In the genomic region with DNA sequence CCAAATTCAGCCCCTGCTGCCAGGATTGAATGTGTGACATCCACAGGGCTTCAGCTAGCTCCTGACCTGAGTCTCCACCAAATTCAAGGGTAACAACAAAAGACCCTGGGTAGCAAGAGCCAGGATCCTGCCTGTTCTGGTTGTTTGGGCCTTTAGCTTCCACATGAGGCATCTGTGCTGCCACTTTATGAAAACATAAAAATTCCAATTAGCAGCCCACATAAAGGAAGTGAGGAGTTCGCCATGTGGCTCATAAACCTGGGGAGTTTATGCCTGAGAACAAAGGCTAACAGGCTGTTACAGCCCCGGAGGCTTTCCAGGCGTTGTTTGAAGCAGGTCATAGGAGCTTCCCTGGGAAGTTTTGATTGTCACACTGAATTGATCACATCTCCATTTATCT, we compare ENCODE assay signal across 23 mouse cellular contexts. TPM values are rescaled to one million over a fixed set of nuclear protein-coding genes. Genes with fewer than 3 reads are reported as not detected.
A peak's percentile ranks its signal among the peaks of the same experiment; 100 is the strongest.
DNase-seq lines count a peak whose midpoint lies in the region; ATAC-seq lines count a peak whose summit lies in the region.
"Had no signal": no experiment of that assay in that cellular context is flagged by ENCODE, and none has a peak within 500 bp of the region (broad histone marks: within the 10 kb centered on the region; RNA-seq: fewer than 3 reads in every experiment).

No protein-coding gene starts in this region.

- H3K27ac ChIP-seq in forebrain, embryonic 15.5 days (replicated peaks), result peak overlapping the region; percentile 3; the same call in 1 of the 2 replicates
- H3K27ac ChIP-seq in forebrain, embryonic 11.5 days (ENCODE audit: low read depth, low read length), result no peak overlapping the region
- H3K27ac ChIP-seq in forebrain, embryonic 16.5 days (ENCODE audit: low read length), result no peak overlapping the region
- H3K27ac ChIP-seq in limb, embryonic 12.5 days, result peak overlapping the region; percentile 73
- H3K27ac ChIP-seq: heart, adult 2 months; heart, embryonic 13.5 days; hindbrain, postnatal 0 days; liver, embryonic 14.5 days; midbrain, embryonic 13.5 days; stomach, postnatal 0 days had no signal

- no peak for DNase-seq in forebrain, embryonic 11.5 days (ENCODE audit: low spot score)
- DNase-seq in retina, postnatal 1 day, result peak; percentile 55
- DNase-seq in T-cell, adult 2 months (ENCODE audit: low spot score), result no peak
- DNase-seq in frontal cortex, postnatal 36 days (ENCODE audit: low spot score in 2 of 2), result no peak
- DNase-seq: cerebellum, adult 11-12 months; cerebellum, postnatal 10 days; gastrocnemius, postnatal 14 days; heart, adult 2 months; heart, postnatal 14 days; kidney, adult 11 months; left cerebral cortex, postnatal 4 days; lung, embryonic 14.5 days; lung, postnatal 36 days had no signal

- no peak overlapping the region for H3K4me2 ChIP-seq in forebrain, embryonic 15.5 days (replicated peaks)
- no peak overlapping the region for H3K4me2 ChIP-seq in forebrain, embryonic 11.5 days (ENCODE audit: low read depth, low read length, severe bottlenecking)
- H3K4me2 ChIP-seq in forebrain, embryonic 16.5 days (ENCODE audit: low read length), result no peak overlapping the region
- H3K4me2 ChIP-seq in limb, embryonic 12.5 days, result no peak overlapping the region
- H3K4me2 ChIP-seq: heart, embryonic 13.5 days; lung, embryonic 14.5 days; midbrain, embryonic 13.5 days had no signal

- peaks cover 6% of the 10 kb centered on the region; the same call in 1 of the 2 replicates for H3K4me1 ChIP-seq in forebrain, embryonic 15.5 days
- no peaks in the 10 kb centered on the region for H3K4me1 ChIP-seq in forebrain, embryonic 11.5 days (replicated peaks; ENCODE audit: control insufficient read depth, insufficient read depth, low read length)
- peaks cover 7% of the 10 kb centered on the region; the same call in 1 of the 2 replicates for H3K4me1 ChIP-seq in forebrain, embryonic 16.5 days (replicated peaks; ENCODE audit: control insufficient read depth, insufficient read depth, low read length)
- H3K4me1 ChIP-seq in limb, embryonic 12.5 days (replicated peaks), result peaks cover 15% of the 10 kb centered on the region
- H3K4me1 ChIP-seq: heart, embryonic 13.5 days; megakaryocyte, embryonic 14.5 days; midbrain, embryonic 13.5 days had no signal

- H3K27me3 ChIP-seq in forebrain, embryonic 15.5 days, result no peaks in the 10 kb centered on the region
- H3K27me3 ChIP-seq in forebrain, embryonic 11.5 days (ENCODE audit: control insufficient read depth, insufficient read depth, low read length), result no peaks in the 10 kb centered on the region
- H3K27me3 ChIP-seq in forebrain, embryonic 16.5 days (replicated peaks; ENCODE audit: control insufficient read depth, insufficient read depth, low read length), result no peaks in the 10 kb centered on the region
- 0 out of 2 replicates have a peak, but pooled peaks cover 3% of the 10 kb centered on the region for H3K27me3 ChIP-seq in limb, embryonic 12.5 days
- H3K27me3 ChIP-seq: heart, embryonic 13.5 days; midbrain, embryonic 13.5 days had no signal

- H3K36me3 ChIP-seq in forebrain, embryonic 15.5 days, result no peaks in the 10 kb centered on the region
- H3K36me3 ChIP-seq in forebrain, embryonic 11.5 days (ENCODE audit: control insufficient read depth, insufficient read depth, low read length), result no peaks in the 10 kb centered on the region
- no peaks in the 10 kb centered on the region for H3K36me3 ChIP-seq in forebrain, embryonic 16.5 days (ENCODE audit: control insufficient read depth, insufficient read depth)
- no peaks in the 10 kb centered on the region for H3K36me3 ChIP-seq in limb, embryonic 12.5 days
- H3K36me3 ChIP-seq: heart, embryonic 13.5 days; midbrain, embryonic 13.5 days had no signal

- H3K9ac ChIP-seq in forebrain, embryonic 15.5 days (replicated peaks), result no peak overlapping the region
- H3K9ac ChIP-seq in forebrain, embryonic 11.5 days (ENCODE audit: low read length), result no peak overlapping the region
- H3K9ac ChIP-seq in forebrain, embryonic 16.5 days (replicated peaks; ENCODE audit: low read depth, low read length), result no peak overlapping the region
- no peak overlapping the region for H3K9ac ChIP-seq in limb, embryonic 12.5 days (replicated peaks)
- H3K9ac ChIP-seq: heart, embryonic 13.5 days; liver, embryonic 14.5 days; lung, embryonic 14.5 days; midbrain, embryonic 13.5 days had no signal

- 42% methylated on average over 3 of the region's 3 CpGs for WGBS in forebrain, embryonic 15.5 days
- 58% methylated on average over 3 of the region's 3 CpGs for WGBS in forebrain, embryonic 11.5 days
- WGBS in forebrain, embryonic 16.5 days, result 35% methylated on average over 3 of the region's 3 CpGs
- 18% methylated on average over 3 of the region's 3 CpGs for WGBS in limb, embryonic 12.5 days

- no peak overlapping the region for H3K4me3 ChIP-seq in forebrain, embryonic 15.5 days
- H3K4me3 ChIP-seq in forebrain, embryonic 11.5 days (ENCODE audit: low read depth, low read length), result no peak overlapping the region
- H3K4me3 ChIP-seq in forebrain, embryonic 16.5 days (replicated peaks; ENCODE audit: low read length), result no peak overlapping the region
- H3K4me3 ChIP-seq in limb, embryonic 12.5 days (replicated peaks), result no peak overlapping the region
- H3K4me3 ChIP-seq: heart, adult 2 months; heart, embryonic 13.5 days; megakaryocyte, embryonic 14.5 days; midbrain, embryonic 13.5 days had no signal

- ATAC-seq in forebrain, embryonic 15.5 days (replicated peaks), result peak; percentile 68; the same call in 1 of the 2 replicates
- ATAC-seq in forebrain, embryonic 11.5 days (replicated peaks; ENCODE audit: low FRiP score), result no peak
- peak; percentile 73 for ATAC-seq in forebrain, embryonic 16.5 days
- ATAC-seq in limb, embryonic 12.5 days (ENCODE audit: insufficient number of reproducible peaks, insufficient read depth, low FRiP score, low TSS enrichment, low read depth), result peak; percentile 83; the same call in 1 of the 2 replicates
- ATAC-seq: CD4-positive, CD25-positive, alpha-beta regulatory T cell, adult 4 months; hindbrain, postnatal 0 days; midbrain, embryonic 13.5 days had no signal

- no peaks in the 10 kb centered on the region for H3K9me3 ChIP-seq in forebrain, embryonic 15.5 days
- no peaks in the 10 kb centered on the region for H3K9me3 ChIP-seq in forebrain, embryonic 11.5 days (ENCODE audit: control insufficient read depth, low read length)
- H3K9me3 ChIP-seq in forebrain, embryonic 16.5 days (ENCODE audit: control insufficient read depth, low read length), result no peaks in the 10 kb centered on the region
- H3K9me3 ChIP-seq in limb, embryonic 12.5 days, result no peaks in the 10 kb centered on the region
- H3K9me3 ChIP-seq: heart, embryonic 13.5 days; midbrain, embryonic 13.5 days had no signal

RNA-seq across cellular contexts. Expression of a gene that starts 49.1 kb away (rescaled TPM):
- 9.7 and 10.0 TPM in 2 replicates for polyA plus RNA-seq in forebrain, embryonic 15.5 days (2015; fragmentation: Nextera tagmentation; extraction: Ambion mirVana)
- 2.5 TPM in 2 replicates for polyA plus RNA-seq in forebrain, embryonic 11.5 days (2014; fragmentation: Nextera tagmentation; extraction: Ambion mirVana)
- 12.8 and 14.0 TPM in 2 replicates for polyA plus RNA-seq in forebrain, embryonic 16.5 days (2015; fragmentation: Nextera tagmentation; extraction: Ambion mirVana)
- 1.6 and 1.8 TPM in 2 replicates for polyA plus RNA-seq in limb, embryonic 12.5 days (2016; fragmentation: Nextera tagmentation; extraction: Ambion mirVana)
- polyA plus RNA-seq: CD4-positive, CD25-positive, alpha-beta regulatory T cell, adult 4 months had no signal

Comparison
In these comparisons a context has a peak if more than half of its experiments do, and no peak if none do; other contexts are left out.
1. H3K27ac ChIP-seq: peak in forebrain, embryonic 15.5 days (single experiment) and limb, embryonic 12.5 days (single experiment); none in forebrain, embryonic 11.5 days (single experiment) and forebrain, embryonic 16.5 days (single experiment).